Mouse (Mus musculus) T-cell, adult 2 months (primary cell): ENCODE data around the gene Cpeb4.
"Not testable (repeated sequence)": the region's sequence is repeated elsewhere in the genome, so short reads cannot be mapped to it uniquely, and the experiment has no call there.

Experiments used
- DNase-seq: peaks from one replicate; pipeline ENCODE4 v3.0.0; 2022; ENCODE audit warnings: low spot score

Gene Cpeb4

DNA sequence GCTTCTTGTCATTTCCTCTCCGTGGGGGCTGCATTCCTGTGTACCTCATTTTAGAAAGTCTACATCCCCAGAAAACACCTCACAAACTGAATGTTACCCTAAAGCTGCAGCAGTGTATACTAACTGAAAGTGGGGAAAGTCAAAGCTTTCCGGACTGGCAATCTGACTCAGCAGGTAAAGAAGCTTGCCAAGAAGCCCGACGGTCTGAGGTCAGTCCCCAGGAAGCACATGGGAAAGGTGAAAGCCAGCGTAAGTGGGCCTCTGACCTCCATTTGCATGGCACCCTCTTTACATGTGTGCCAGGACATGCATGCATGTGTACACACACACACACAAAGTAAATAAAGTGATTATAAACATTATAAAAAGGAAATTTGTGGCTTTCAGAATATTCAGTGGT, 103.7 kb downstream of the Cpeb4 start:
- DNase-seq: no peak

DNA sequence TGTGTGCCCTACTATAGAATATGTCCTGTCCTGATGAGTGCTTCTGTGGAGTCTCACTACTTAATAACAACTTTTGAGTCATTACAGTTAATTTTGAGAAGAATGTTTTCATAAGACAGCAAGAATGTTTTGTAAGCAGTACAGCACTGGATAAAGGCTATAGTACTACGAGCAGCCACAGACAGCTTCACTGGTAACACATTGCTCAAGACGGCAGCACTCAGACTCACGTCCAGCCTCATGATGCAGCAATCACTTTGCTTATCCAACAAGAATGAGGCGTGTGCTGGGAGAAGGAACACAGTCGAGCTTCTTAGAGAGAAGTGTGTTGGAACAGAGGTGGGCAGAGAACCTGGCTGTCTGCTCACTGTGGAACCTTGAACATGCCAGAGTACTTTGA, 104.1 kb downstream of the Cpeb4 start:
- no peak for DNase-seq

DNA sequence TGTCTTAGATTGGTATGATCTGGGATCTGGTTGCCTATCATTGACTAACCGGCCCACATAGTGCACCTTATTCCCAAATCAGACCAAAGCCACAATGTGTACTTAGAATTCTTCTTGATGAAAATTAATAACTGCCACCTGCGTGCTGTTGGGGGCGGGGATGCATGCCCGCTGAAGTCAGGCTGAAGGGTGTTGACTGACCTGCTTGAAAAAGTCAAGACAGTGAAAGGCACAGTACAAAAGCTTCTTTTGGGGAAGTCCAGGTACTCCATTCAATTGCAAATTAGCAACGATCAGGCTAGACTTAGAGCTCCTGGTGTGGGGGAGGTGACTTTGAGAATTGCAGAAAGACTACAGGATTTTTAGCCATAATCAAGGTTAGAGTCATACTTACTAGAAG, 108.1 kb downstream of the Cpeb4 start:
- DNase-seq: not testable (repeated sequence)

DNA sequence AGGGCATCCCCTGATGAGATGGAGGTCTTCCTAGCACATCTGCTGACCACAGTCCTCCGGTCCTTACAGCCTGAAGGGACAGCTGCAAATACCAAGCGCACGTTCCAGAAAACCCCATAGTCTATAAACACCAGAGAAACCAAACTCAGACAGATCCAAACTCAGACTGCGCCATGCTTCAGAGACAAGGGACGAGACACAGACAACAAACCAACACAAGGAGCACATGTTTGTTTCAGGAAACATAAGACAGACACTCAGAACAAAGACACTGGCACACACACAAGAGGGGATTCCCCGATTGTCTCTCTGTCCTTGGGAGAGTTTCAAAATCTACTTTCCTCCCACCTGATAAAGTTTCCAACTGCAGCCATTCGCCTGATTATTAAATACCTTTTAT, 109.8 kb downstream of the Cpeb4 start:
- DNase-seq: no peak

GRCm38 (mm10) chr11:31982247-31982943, 110.4 kb downstream of the Cpeb4 start:
- not testable (repeated sequence) for DNase-seq

DNA sequence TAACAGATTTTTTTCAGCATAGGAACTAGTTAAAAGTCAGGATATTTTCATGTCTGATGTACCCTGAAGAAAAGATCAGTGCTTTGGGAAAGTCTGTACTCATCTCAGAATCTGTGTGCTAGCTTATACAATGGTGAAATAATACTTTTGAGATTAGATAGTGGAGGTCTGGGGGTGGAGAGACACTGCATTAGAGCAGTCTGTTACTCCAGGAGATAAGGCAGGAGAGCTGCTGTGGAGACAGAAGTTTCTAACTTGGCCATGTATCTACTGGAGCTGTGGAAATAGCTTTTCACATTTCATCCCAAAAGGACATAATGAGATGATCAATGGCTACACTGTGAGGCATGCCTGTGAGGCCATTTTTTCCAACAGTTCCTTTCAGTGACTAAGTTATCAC, 111.2 kb downstream of the Cpeb4 start:
- DNase-seq: no peak

- no peak for DNase-seq
These were observed 112.8 kb downstream of the Cpeb4 start for GRCm38 (mm10) chr11:31984786-31985185.
